Mouse (Mus musculus) intestine, postnatal 0 days (tissue): ENCODE data around the gene Fignl1. TPM values are rescaled to one million over a fixed set of nuclear protein-coding genes. Genes with fewer than 3 reads are reported as not detected.

ENCODE experiments used
- ATAC-seq: fragments of 200-750 bp; cut with Nextera tagmentation; 2 replicates; pipeline ENCODE4 v1.8.0; 2017; ENCODE audit warnings: mild to moderate bottlenecking, moderate TSS enrichment, moderate library complexity
- H3K27ac ChIP-seq: fragments of 300-500 bp; sonication (generic); 2 replicates; pipeline ENCODE4 v1.5.1; 2014; ENCODE audit warnings: mild to moderate bottlenecking, low read depth, low read length, moderate library complexity
- H3K27me3 ChIP-seq: fragments of 300-500 bp; sonication (generic); replicated peaks from 2 replicates; pipeline ENCODE4 v1.6.1; 2014; ENCODE audit warnings: low read length, mixed read lengths; ENCODE audit not compliant: control insufficient read depth, insufficient read depth
- H3K36me3 ChIP-seq: fragments of 300-500 bp; sonication (generic); 2 replicates; pipeline ENCODE4 v1.6.1; 2014; ENCODE audit warnings: mild to moderate bottlenecking, moderate library complexity; ENCODE audit not compliant: control insufficient read depth, insufficient read depth
- H3K4me1 ChIP-seq: fragments of 300-500 bp; sonication (generic); replicated peaks from 2 replicates; pipeline ENCODE4 v1.6.1; 2014; ENCODE audit warnings: antibody characterized with exemption, low read length, mixed read lengths; ENCODE audit not compliant: control insufficient read depth, insufficient read depth
- H3K4me2 ChIP-seq: fragments of 300-500 bp; sonication (generic); replicated peaks from 2 replicates; pipeline ENCODE4 v1.6.1; 2014; ENCODE audit warnings: low read depth, mild to moderate bottlenecking, moderate library complexity
- H3K4me3 ChIP-seq: fragments of 300-500 bp; sonication (generic); 2 replicates; pipeline ENCODE4 v1.5.1; 2014; ENCODE audit warnings: low read depth, low read length
- H3K9ac ChIP-seq: fragments of 300-500 bp; sonication (generic); 2 replicates; pipeline ENCODE4 v1.6.1; 2014; ENCODE audit warnings: mild to moderate bottlenecking, low read depth, low read length
- H3K9me3 ChIP-seq: fragments of 300-500 bp; sonication (generic); 2 replicates; pipeline ENCODE4 v1.6.1; 2016; ENCODE audit warnings: mixed run types; ENCODE audit not compliant: control insufficient read depth
- CTCF ChIP-seq: sonication (generic); IDR thresholded peaks from 2 replicates; pipeline ENCODE4 v1.5.1; 2016; ENCODE audit warnings: low read depth, mild to moderate bottlenecking, control low read depth, antibody characterized with exemption, moderate library complexity
- WGBS: fragments of 180-500 bp; shearing (Covaris S2); extraction: QIAGEN DNeasy Blood & Tissue Kit; methylation state at CpG from one replicate; pipeline ENCODE4 v1.1.7; 2014; 5-methylcytosine and 5-hydroxymethylcytosine counted together
- polyA plus RNA-seq: library from polyadenylated mRNA; unstranded; fragments of >200 nt; fragmentation: Nextera tagmentation; extraction: Ambion mirVana; gene quantifications from 2 replicates; pipeline ENCODE4 v1.2.1, GENCODE M21; 2015

Gene Fignl1
- polyA plus RNA-seq, 1 experiment from 2014 or later, result 8.1 TPM

DNA sequence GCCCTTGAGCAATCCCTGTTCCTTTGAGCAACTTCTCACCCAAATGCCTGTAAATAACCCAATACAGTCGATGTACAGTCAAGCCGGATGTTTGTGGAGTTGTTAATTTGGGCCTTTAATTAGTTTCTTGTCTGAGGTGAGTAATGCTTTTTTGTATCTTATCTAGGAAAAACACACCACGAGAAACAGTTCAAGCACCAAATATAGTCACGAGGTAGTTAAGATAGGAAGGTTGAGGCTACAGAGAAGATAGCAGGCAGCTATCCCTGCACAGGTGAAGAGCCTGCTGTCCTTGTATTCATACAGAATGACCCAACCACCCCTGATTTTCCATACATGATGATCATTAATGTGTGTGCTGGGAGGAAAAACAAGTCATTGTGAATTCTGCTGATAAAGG is 32.8 kb upstream of the Fignl1 start:
- no peak overlapping the region for H3K9ac ChIP-seq
- H3K27ac ChIP-seq, result no peak overlapping the region
- no peak overlapping the region for H3K4me2 ChIP-seq
- peaks cover 10% of the 10 kb centered on the region; the same call in 1 of the 2 replicates for H3K4me1 ChIP-seq
- no peak for TF ChIP-seq CTCF
- 51% methylated on average over 4 of the region's 4 CpGs for WGBS
- ATAC-seq, result no peak
- H3K36me3 ChIP-seq, result no peaks in the 10 kb centered on the region
- no peaks in the 10 kb centered on the region for H3K9me3 ChIP-seq
- no peaks in the 10 kb centered on the region for H3K27me3 ChIP-seq
- H3K4me3 ChIP-seq, result no peak overlapping the region

DNA sequence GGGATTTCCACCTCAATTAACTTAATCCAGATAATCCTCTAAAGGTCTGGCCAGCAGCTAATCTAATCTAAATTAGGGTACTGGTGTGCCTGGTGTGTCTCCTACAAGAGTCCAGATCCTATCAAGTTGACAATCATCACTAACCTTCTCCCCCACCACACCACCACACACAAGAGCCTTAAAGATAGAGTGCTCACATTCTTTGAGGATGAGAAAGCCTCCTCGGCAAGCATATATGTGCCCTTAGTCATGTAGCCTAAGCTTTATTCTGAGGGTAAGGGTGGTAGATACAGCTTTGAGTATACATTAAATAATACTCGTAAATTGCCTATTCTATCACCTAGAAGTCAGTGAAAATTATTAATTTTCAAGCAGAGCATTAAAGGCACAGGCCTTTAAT is 32.0 kb upstream of the Fignl1 start:
- Histone ChIP-seq H3K36me3 (no peaks in the 10 kb centered on the region), H3K4me1 (peaks cover 14% of the 10 kb centered on the region), H3K27ac (no peak overlapping the region), H3K27me3 (no peaks in the 10 kb centered on the region), H3K4me3 (no peak overlapping the region), H3K9me3 (no peaks in the 10 kb centered on the region), H3K4me2 (no peak overlapping the region), H3K9ac (no peak overlapping the region)
- no peak for TF ChIP-seq CTCF
- no peak for ATAC-seq
- WGBS, result 78% methylated on average over 2 of the region's 2 CpGs

DNA sequence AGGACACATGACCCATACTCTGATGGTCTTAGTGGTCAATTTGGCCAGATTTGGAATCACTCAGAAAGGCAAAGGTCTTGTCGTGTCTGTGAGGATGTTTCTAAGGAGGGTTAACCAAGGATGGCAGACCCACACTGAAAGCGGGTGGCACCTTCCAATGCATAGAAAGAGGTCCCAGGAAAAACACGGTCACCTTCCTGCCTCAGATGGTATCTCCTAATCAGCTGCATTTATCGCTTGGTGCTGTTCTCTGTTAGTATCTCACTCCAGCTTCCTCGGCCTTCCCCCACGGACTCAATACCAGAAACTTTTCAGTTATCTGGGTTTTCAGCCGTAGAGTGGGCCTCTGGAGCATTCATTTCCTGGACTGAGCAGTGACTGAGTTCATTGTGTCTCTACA is 31.1 kb upstream of the Fignl1 start:
- 80% methylated on average over 7 of the region's 7 CpGs for WGBS
- H3K4me1 ChIP-seq, result peaks cover 13% of the 10 kb centered on the region
- no peaks in the 10 kb centered on the region for H3K27me3 ChIP-seq
- no peak overlapping the region for H3K4me2 ChIP-seq
- H3K36me3 ChIP-seq, result no peaks in the 10 kb centered on the region
- no peak overlapping the region for H3K4me3 ChIP-seq
- no peaks in the 10 kb centered on the region for H3K9me3 ChIP-seq
- ATAC-seq, result no peak
- TF ChIP-seq CTCF, result no peak
- no peak overlapping the region for H3K27ac ChIP-seq
- no peak overlapping the region for H3K9ac ChIP-seq

DNA sequence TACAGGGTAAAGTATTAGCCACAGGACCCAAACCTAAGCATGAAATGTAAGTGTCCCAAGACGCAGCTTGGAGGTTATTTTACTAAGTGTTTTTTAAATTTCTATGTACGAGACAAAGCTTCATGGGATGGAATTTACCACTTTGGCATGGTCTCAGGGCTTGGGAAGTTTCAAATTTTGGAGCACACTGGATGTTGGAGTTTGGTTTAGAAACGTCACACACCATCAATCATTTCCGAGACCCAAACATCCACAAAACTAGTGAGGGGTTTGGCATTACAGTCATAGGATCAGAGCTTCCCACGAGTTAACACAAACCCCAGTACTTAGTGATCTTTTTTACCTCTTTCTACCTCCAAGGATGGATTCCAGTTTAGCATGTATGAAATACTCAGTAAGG is 28.6 kb upstream of the Fignl1 start:
- ATAC-seq, result no peak
- H3K27ac ChIP-seq, result no peak overlapping the region
- peak overlapping the region; percentile 54 for H3K4me2 ChIP-seq
- 0 out of 2 replicates have a peak overlapping the region, but pooled peaks have one; percentile 9 for H3K4me3 ChIP-seq
- no peaks in the 10 kb centered on the region for H3K9me3 ChIP-seq
- no peak for TF ChIP-seq CTCF
- peaks cover 9% of the 10 kb centered on the region for H3K4me1 ChIP-seq
- H3K27me3 ChIP-seq, result no peaks in the 10 kb centered on the region
- 68% methylated on average over 5 of the region's 5 CpGs for WGBS
- H3K36me3 ChIP-seq, result no peaks in the 10 kb centered on the region
- H3K9ac ChIP-seq, result no peak overlapping the region

DNA sequence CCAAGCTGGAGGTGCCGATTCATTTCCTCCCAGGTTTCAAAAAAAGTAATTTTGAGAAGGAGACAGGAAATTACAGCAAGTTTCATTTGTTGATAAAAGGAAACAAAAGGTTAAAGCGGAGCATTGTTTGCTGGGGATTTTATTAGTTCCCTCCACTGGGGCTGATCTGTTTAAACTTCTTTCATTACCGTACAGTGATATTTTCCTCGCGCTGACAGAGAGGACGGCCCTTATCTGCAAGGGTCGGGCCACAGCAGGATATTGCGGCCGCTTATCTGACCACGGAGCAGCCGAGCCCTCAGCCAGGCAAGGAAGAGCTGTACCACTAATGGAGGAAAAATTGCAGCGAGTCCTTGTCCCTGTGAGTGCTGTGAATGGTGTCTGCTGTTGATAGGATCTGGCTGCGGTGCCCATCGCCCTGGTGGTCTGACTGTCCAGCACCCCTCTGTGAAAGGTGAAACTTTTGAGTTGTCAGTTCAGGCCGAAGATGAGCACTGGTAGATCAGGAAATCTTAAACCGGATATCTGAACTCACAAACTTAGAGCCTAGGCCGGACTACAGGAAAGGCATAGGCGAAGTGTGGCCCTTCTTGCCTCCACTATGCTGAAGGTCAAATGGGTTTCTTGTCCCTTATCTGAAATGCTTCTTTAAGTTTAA is 28.1 kb upstream of the Fignl1 start:
- Histone ChIP-seq H3K36me3 (no peaks in the 10 kb centered on the region), H3K9me3 (no peaks in the 10 kb centered on the region), H3K4me3 (peak overlapping the region; percentile 9; the same call in 1 of the 2 replicates), H3K4me2 (peak overlapping the region; percentile 54), H3K9ac (no peak overlapping the region), H3K27me3 (no peaks in the 10 kb centered on the region), H3K27ac (peak overlapping the region; percentile 16; the same call in 1 of the 2 replicates), H3K4me1 (peaks cover 13% of the 10 kb centered on the region)
- 16% methylated on average over 18 of the region's 18 CpGs for WGBS
- no peak for TF ChIP-seq CTCF
- ATAC-seq, result peak; percentile 42; the same call in 1 of the 2 replicates

DNA sequence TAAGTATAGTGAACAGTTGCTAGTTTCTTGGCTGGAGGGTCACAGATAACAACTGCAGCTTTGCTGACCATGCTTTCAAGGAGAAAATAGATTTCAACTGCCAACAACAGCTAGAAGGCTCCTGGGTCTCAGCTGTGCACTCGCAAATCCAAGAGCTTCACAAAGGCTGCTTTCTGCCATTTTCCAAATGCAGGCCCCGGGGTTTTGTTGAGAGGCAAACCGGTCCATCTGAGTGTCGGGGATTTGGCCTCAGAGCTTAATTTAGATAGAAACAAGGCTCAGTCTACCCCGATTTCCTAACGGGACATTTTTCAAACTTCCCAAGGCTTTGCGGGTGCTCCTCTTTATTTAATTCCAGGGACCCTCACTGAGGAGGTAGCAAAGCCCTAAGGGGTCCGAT is 27.5 kb upstream of the Fignl1 start:
- H3K4me1 ChIP-seq, result peaks cover 17% of the 10 kb centered on the region
- peak overlapping the region; percentile 54; the same call in 1 of the 2 replicates for H3K4me2 ChIP-seq
- H3K9ac ChIP-seq, result no peak overlapping the region
- H3K36me3 ChIP-seq, result no peaks in the 10 kb centered on the region
- H3K9me3 ChIP-seq, result no peaks in the 10 kb centered on the region
- H3K4me3 ChIP-seq, result no peak overlapping the region
- no peak for TF ChIP-seq CTCF
- H3K27ac ChIP-seq, result no peak overlapping the region; the same call in 1 of the 2 replicates
- no peaks in the 10 kb centered on the region for H3K27me3 ChIP-seq
- WGBS, result 46% methylated on average over 8 of the region's 8 CpGs
- no peak for ATAC-seq
